Mouse (Mus musculus) cerebellum, adult 2 months (tissue): ENCODE data around the gene Vill. TPM values are rescaled to one million over a fixed set of nuclear protein-coding genes. Genes with fewer than 3 reads are reported as not detected.

Experiments used
- DNase-seq, 2 experiments: peaks; one replicate each; pipeline ENCODE4 v3.0.0; 2021
- H3K27ac ChIP-seq: fragments of 200-500 bp; 2 replicates; pipeline ENCODE4 v1.5.1; 2012; ENCODE audit warnings: low read length, control low read depth, inconsistent platforms; ENCODE audit not compliant: insufficient read depth
- H3K27me3 ChIP-seq: fragments of 200-500 bp; 2 replicates; pipeline ENCODE4 v1.6.1; 2012; ENCODE audit warnings: inconsistent platforms, mild to moderate bottlenecking, low read length, moderate library complexity; ENCODE audit not compliant: control insufficient read depth, insufficient read depth
- H3K4me1 ChIP-seq: fragments of 200-500 bp; 2 replicates; pipeline ENCODE4 v1.6.1; 2011; ENCODE audit warnings: low read length; ENCODE audit not compliant: control insufficient read depth, insufficient read depth
- H3K4me3 ChIP-seq: fragments of 200-500 bp; replicated peaks from 2 replicates; pipeline ENCODE3; 2011; ENCODE audit warnings: mild to moderate bottlenecking, low read depth, low read length, control low read depth; ENCODE audit not compliant: insufficient read depth
- CTCF ChIP-seq: fragments of 200-500 bp; IDR thresholded peaks from 2 replicates; pipeline ENCODE4 v1.5.1; 2011; ENCODE audit warnings: low read depth, mild to moderate bottlenecking, control low read depth, low read length, moderate library complexity, borderline replicate concordance; ENCODE audit not compliant: insufficient read depth
- POLR2A ChIP-seq: fragments of 200-500 bp; IDR thresholded peaks from 2 replicates; pipeline ENCODE4 v1.6.1; 2011; ENCODE audit warnings: low read length, control low read depth, borderline replicate concordance; ENCODE audit not compliant: insufficient read depth
- WGBS: fragments of 180-500 bp; shearing (Covaris S2); methylation state at CpG from one replicate; pipeline ENCODE4 v1.1.7; 2018; 5-methylcytosine and 5-hydroxymethylcytosine counted together
- polyA plus RNA-seq: library from polyadenylated mRNA; depleted of rRNA; stranded (reverse); fragments of >200 nt; gene quantifications from 2 replicates; pipeline ENCODE4 v1.2.3, GENCODE M21; 2012; rRNA removed

The Vill gene
- polyA plus RNA-seq, 1 experiment: 0.47 TPM

GRCm38 (mm10) chr9:119114911-119115310 is 62.3 kb downstream of the Vill start:
- TF ChIP-seq POLR2A (no peak), CTCF (no peak)
- H3K4me1 ChIP-seq: no peaks in the 10 kb centered on the region
- 89% methylated on average over 17 of the region's 17 CpGs for WGBS
- DNase-seq: no peak
- H3K27ac ChIP-seq: no peak overlapping the region
- H3K4me3 ChIP-seq: no peak overlapping the region
- H3K27me3 ChIP-seq: no peaks in the 10 kb centered on the region

GRCm38 (mm10) chr9:119119409-119120167 is 67.0 kb downstream of the Vill start:
- Histone ChIP-seq H3K27ac (no peak overlapping the region), H3K27me3 (no peaks in the 10 kb centered on the region), H3K4me3 (no peak overlapping the region), H3K4me1 (no peaks in the 10 kb centered on the region)
- WGBS: 75% methylated on average over 19 of the region's 19 CpGs
- DNase-seq: no peak
- TF ChIP-seq CTCF: no peak
- no peak for TF ChIP-seq POLR2A

GRCm38 (mm10) chr9:119120168-119120560 is 67.6 kb downstream of the Vill start:
- Histone ChIP-seq H3K27me3 (no peaks in the 10 kb centered on the region), H3K27ac (no peak overlapping the region), H3K4me1 (no peaks in the 10 kb centered on the region), H3K4me3 (no peak overlapping the region)
- DNase-seq: no peak
- WGBS: 68% methylated on average over 3 of the region's 3 CpGs
- no peak for TF ChIP-seq POLR2A
- no peak for TF ChIP-seq CTCF

Other genes with a start within 250 kb of the Vill start
- gene Ctdspl, start 126.3 kb upstream of the Vill start, polyA plus RNA-seq: 10.3 and 10.6 TPM in 2 replicates
- gene Plcd1, start 40.7 kb downstream of the Vill start, polyA plus RNA-seq: 14.7 and 16.3 TPM in 2 replicates
- gene Dlec1, start 49.7 kb downstream of the Vill start, polyA plus RNA-seq: 1.2 and 2.1 TPM in 2 replicates
- gene Acaa1b, start 104.3 kb downstream of the Vill start, polyA plus RNA-seq: 0.52 and 1.2 TPM in 2 replicates
- not detected in 2 replicates for gene Gm47289, start 106.4 kb downstream of the Vill start, polyA plus RNA-seq
- gene Slc22a13, start 156.3 kb downstream of the Vill start, polyA plus RNA-seq: not detected in 2 replicates